Mouse (Mus musculus): ENCODE results near the gene Pigb.
"Not testable (repeated sequence)": the region's sequence is repeated elsewhere in the genome, so short reads cannot be mapped to it uniquely, and the experiment has no call there.

The Pigb gene

GRCm38 (mm10) chr9:73040080-73040479 is at the start of gene Pigb:
TSS of gene Pigb (minus strand) at chr9:73040378.
- no peak for DNase-seq (ENCODE audit: low spot score in 2 of 2)

- peak; percentile 42 to 69 for DNase-seq (ENCODE audit: low spot score in 2 of 2)
Measured at GRCm38 (mm10) chr9:73089222-73089920, 49.2 kb upstream of the Pigb start.

DNA sequence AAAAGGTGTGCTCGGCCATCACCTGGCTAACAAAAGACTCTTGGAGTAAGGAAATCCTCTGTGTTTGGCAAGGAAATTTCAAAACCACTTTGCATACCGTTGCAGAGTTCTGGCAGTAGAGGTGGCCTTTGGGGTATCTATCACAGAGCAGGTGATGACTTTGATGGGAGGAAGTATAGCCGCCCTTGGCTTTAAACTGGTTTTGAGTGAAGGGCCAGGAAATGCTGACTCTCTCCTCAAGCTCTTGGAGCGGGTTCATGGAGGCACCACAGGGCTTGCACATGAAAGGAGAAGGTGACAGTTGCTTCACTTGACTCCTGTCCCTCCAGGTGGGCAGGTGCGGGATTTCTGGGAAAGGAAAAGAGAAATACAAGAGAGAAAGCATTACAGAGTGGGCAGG is 47.4 kb upstream of the Pigb start:
- no peak for DNase-seq (ENCODE audit: low spot score in 2 of 2)

DNA sequence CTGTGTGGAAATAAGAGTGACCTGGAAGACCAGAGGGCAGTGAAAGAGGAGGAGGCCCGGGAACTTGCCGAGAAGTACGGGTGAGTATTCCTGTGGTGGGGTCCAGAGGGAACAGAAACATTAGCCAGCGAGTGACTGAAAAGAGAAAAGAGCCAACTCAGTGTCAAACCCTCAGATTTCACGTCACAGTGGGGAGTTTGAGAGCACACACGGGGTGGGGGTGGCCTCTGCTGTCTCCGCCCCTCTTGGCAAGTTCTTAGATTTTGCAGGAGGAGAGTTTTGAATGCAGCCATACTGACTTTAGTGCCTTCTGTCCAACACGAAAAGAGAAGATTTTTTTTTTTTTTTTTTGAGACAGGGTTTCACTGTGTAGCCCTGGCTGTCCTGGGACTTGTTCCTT is 46.9 kb upstream of the Pigb start:
- no peak for DNase-seq (ENCODE audit: low spot score in 2 of 2)

DNA sequence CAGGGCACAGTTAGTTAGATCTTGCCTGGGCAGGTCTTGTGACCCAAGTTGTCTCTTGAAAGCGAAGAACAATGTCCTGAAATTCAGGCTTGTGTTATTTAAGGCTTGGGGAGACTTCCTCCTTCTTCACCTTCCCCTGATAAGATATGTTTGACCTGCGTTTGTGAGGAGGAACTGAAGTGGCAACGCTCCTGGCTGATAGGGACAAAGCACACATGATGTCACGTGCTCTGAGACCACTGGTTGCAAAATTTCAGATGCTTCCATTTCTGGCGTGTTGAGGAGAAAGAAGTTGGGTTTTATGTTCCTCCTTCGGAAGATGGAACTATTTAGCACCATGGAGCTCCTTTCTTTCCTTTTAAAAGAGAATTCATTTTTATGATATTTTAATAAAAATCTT is 45.7 kb upstream of the Pigb start:
- DNase-seq (ENCODE audit: low spot score in 2 of 2): no peak

GRCm38 (mm10) chr9:73083956-73084355 is 43.8 kb upstream of the Pigb start:
- DNase-seq (ENCODE audit: low spot score in 2 of 2): no peak

DNA sequence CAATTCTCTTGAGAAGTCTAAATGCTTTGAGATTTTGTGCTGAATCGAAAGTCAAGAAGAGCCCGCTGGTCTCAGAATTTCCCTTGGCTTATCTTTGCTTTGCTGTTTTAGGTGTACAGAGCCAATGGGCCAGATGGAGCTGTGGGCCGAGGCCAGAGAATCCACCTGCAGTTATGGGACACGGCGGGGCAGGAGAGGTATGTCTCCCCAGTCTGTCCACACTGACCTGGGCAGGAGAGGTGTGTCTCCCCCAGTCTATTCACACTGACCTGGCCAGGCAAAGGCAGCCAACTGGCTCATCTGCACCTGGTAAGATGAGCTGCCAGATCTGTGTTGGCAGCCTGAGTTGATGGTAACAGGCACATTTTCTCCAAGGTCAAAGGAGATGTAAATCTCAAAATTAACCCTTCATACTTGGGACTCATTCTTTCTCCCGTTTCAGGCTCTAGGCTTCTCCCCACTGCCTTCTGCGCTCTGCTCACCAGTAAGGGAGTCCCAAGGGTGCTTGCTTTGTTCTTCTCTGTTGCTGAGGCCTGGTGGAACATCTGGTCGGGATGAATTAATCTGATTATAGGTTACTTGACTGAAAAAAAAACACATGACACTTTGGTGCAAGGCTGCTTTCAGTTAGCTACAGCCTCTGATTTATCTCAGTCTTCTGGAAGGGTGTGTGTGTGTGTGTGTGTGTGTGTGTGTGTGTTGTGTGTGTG is 42.3 kb upstream of the Pigb start:
- DNase-seq (ENCODE audit: low spot score in 2 of 2): no peak

DNA sequence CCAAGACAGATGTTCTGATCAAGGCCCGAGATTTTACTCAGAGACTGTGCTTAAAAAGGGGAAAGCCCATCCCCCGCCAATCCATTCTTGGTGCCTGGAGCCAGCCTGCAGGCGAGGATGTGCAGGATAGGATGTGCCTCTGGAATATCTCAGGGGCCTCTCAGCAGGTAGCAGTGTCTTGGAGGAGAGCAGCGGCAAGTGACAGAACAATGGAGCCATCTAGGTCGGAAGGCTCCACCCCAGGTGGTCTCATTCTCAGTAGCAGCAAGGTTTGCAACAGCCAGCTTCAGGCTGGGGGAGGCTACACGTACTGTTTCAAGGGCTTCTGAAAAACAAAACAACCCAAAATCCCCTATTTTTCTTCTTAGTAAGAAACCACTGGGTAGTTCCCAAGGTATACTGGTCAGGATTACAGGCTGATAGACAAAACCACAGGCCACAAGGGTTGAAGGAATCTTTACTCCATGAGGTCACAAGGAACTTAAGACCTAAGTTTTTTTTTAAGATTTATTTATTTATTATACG is 39.7 kb upstream of the Pigb start:
- no peak for DNase-seq (ENCODE audit: low spot score in 2 of 2)

- DNase-seq (ENCODE audit: low spot score in 2 of 2): not testable (repeated sequence)
Measured at GRCm38 (mm10) chr9:73079349-73079748, 39.2 kb upstream of the Pigb start.

DNA sequence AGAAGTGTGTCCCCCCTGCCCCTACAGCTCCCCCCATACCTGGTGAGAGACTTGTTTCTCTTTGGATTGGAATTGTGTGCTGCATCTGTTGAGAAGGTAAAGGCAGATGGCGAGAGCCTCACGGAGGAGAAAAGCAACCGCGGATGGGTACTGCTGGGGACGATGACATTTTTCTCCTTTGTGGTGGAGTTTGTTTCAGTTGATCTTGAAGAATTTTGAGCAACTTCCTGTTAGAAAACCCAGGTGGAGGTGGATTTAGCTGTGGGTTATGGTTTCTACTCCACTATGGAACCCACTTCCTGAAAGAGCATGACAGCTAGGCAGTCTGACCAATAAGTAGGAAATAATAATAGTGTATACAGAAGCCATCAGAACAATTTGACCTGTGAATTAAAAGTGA is 33.0 kb upstream of the Pigb start:
- DNase-seq (ENCODE audit: low spot score in 2 of 2): no peak

- no peak for DNase-seq (ENCODE audit: low spot score in 2 of 2)
Measured at GRCm38 (mm10) chr9:73072426-73072825, 32.2 kb upstream of the Pigb start.

- DNase-seq (ENCODE audit: low spot score in 2 of 2): no peak
Measured at GRCm38 (mm10) chr9:73070971-73071659, 30.9 kb upstream of the Pigb start.

DNA sequence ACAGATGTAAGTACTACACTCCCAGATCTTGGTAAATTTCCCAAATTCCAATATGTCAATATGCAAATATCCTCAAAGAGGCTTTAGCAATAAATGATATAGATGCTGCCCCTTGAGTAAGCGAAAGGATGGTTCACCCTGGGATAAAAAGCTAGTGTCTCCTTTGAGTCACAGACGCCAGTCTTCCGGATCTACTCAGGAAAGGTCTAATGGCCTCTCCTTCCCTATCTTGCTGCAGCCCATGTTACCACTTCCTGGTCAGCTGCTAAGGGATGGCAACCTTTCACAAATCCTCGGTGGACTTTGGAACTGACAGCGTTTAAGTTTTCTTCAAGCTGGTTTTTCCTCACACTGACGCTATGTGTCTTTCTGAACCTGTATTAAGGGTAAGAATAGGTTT is 28.5 kb upstream of the Pigb start:
- no peak for DNase-seq (ENCODE audit: low spot score in 2 of 2)

- DNase-seq (ENCODE audit: low spot score in 2 of 2): no peak
Measured at GRCm38 (mm10) chr9:73068230-73068679, 28.1 kb upstream of the Pigb start.

GRCm38 (mm10) chr9:73067086-73067485 is 26.9 kb upstream of the Pigb start:
- no peak for DNase-seq (ENCODE audit: low spot score in 2 of 2)

GRCm38 (mm10) chr9:73063621-73064290 is 23.6 kb upstream of the Pigb start:
- DNase-seq (ENCODE audit: low spot score in 2 of 2): no peak

DNA sequence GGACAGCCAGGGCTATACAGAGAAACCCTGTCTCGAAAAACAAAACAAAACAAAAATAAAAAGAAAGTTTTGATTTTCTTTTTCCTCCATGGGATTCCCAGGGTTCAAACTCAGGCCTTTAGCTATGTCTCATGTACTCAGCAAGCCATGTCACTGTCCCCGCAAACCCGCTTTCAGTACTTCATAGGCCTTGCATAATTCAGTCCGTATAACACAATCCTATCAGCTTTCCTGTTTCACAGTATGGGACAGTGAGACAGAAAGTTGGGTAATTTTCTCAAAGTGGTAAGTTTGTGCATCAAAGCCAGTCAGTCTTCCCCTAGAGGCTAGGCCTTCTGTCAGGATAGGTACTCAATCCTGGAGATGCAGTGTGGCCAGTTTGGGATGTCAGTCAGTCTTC is 19.0 kb upstream of the Pigb start:
- DNase-seq (ENCODE audit: low spot score in 2 of 2): no peak

DNA sequence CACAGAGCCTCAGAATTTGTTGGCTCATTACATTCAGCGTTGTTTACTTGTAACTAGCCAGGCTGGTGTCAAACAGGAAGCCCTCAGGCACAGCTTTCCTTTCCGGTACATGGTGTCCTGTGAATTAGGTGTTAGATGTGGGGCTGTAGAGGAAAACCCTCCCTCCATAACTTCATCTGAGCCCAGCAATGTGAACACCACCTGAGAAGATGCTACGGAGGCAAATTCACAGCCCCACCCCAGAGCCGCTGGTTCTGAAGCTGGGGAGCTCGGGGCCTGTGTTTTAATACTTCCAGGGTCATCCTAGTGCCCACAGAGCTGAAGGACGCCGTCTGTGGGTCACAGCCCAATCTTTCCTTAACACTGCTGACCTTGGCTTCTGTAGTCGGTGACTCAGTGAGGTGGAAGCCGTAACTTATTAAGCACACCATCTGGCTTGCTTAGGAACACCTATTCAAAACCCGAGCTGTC is 15.3 kb upstream of the Pigb start:
- no peak for DNase-seq (ENCODE audit: low spot score in 2 of 2)

- no peak for DNase-seq (ENCODE audit: low spot score in 2 of 2)
Measured at GRCm38 (mm10) chr9:73050606-73051005, 10.4 kb upstream of the Pigb start.

GRCm38 (mm10) chr9:73049833-73050232 is 9.7 kb upstream of the Pigb start:
- DNase-seq (ENCODE audit: low spot score in 2 of 2): no peak

DNA sequence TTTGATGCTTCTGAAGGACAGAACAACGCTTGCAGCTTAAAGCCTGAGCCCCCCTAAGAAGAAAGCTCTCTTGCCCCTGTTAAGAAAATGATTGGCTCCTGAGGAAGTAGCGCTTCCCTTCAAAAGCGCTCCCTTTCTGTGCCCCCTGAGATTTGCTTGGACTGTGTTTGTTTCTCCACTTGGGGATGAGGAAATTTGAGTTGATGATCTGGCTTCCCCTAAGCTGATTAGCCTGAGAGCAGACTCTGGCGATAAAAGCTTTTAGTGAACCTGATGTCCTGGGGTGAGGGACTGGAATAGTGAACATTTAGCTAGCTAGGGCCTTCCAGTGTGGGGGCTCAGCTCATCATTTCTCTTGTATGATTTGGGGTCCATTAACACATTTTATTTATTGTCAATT is 8.7 kb upstream of the Pigb start:
- DNase-seq (ENCODE audit: low spot score in 2 of 2): no peak

GRCm38 (mm10) chr9:73047906-73048305 is 7.7 kb upstream of the Pigb start:
- DNase-seq (ENCODE audit: low spot score in 2 of 2): no peak

All from spleen, postnatal 4 days (tissue).